Mouse (Mus musculus) hindbrain, embryonic 11.5 days (tissue): ENCODE measurements around the gene Nek6. TPM values are rescaled to one million over a fixed set of nuclear protein-coding genes. Genes with fewer than 3 reads are reported as not detected.

Source experiments
- ATAC-seq: fragments of 200-750 bp; cut with Nextera tagmentation; 2 replicates; pipeline ENCODE4 v1.8.0; 2017; ENCODE audit warnings: mild to moderate bottlenecking, moderate TSS enrichment, moderate library complexity; ENCODE audit not compliant: low FRiP score
- DNase-seq: peaks from one replicate; pipeline ENCODE4 v3.0.0-alpha.2; 2015; ENCODE audit warnings: low spot score
- H3K27ac ChIP-seq: fragments of 300-500 bp; sonication (generic); 2 replicates; pipeline ENCODE4 v1.5.1; 2014; ENCODE audit warnings: mild to moderate bottlenecking, low read depth, low read length
- H3K27me3 ChIP-seq: fragments of 300-500 bp; sonication (generic); 2 replicates; pipeline ENCODE4 v1.6.1; 2014; ENCODE audit warnings: mild to moderate bottlenecking, low read length, moderate library complexity, mixed read lengths; ENCODE audit not compliant: control insufficient read depth, insufficient read depth
- H3K36me3 ChIP-seq: fragments of 300-500 bp; sonication (generic); 2 replicates; pipeline ENCODE4 v1.6.1; 2014; ENCODE audit warnings: mild to moderate bottlenecking, low read length, moderate library complexity, mixed read lengths; ENCODE audit not compliant: control insufficient read depth, insufficient read depth
- H3K4me1 ChIP-seq: fragments of 300-500 bp; sonication (generic); replicated peaks from 2 replicates; pipeline ENCODE4 v1.6.1; 2014; ENCODE audit warnings: low read length, mixed read lengths; ENCODE audit not compliant: control insufficient read depth, insufficient read depth
- H3K4me2 ChIP-seq: fragments of 300-500 bp; sonication (generic); replicated peaks from 2 replicates; pipeline ENCODE4 v1.6.1; 2014; ENCODE audit warnings: mild to moderate bottlenecking, low read depth, low read length
- H3K4me3 ChIP-seq: fragments of 300-500 bp; sonication (generic); 2 replicates; pipeline ENCODE4 v1.5.1; 2014; ENCODE audit warnings: low read depth, low read length
- H3K9ac ChIP-seq: fragments of 300-500 bp; sonication (generic); 2 replicates; pipeline ENCODE4 v1.6.1; 2014; ENCODE audit warnings: low read depth, low read length
- H3K9me3 ChIP-seq: fragments of 300-500 bp; sonication (generic); 2 replicates; pipeline ENCODE4 v1.6.1; 2016; ENCODE audit warnings: low read length; ENCODE audit not compliant: control insufficient read depth
- WGBS: fragments of 180-500 bp; shearing (Covaris S2); extraction: QIAGEN DNeasy Blood & Tissue Kit; methylation state at CpG from one replicate; pipeline ENCODE4 v1.1.7; 2014; 5-methylcytosine and 5-hydroxymethylcytosine counted together
- polyA plus RNA-seq: library from polyadenylated mRNA; unstranded; fragments of >200 nt; fragmentation: Nextera tagmentation; extraction: Ambion mirVana; gene quantifications from 2 replicates; pipeline ENCODE4 v1.2.1, GENCODE M21; 2014

Gene Nek6
- polyA plus RNA-seq, 1 experiment from 2014 or later: 87.8 TPM

DNA sequence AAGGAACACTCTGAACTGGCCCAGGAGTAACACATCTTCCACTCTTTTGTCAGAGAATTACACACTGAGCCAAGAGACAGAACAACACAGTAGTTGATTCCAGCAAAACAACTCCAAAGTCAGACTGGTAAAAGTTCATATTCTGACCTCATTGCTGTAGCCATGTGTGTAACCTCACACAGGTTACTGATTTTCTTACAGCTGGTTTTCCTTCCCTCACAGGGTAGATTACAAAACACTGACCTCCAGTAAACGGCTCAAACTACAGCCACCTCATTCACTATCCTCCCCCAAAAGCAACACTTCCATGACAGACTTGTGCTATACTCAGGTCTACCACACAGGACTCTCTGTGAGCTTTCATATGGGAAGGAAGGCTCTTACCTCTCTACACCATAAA, 96.3 kb downstream of the Nek6 start:
- no peaks in the 10 kb centered on the region for H3K27me3 ChIP-seq
- ATAC-seq: no peak

DNA sequence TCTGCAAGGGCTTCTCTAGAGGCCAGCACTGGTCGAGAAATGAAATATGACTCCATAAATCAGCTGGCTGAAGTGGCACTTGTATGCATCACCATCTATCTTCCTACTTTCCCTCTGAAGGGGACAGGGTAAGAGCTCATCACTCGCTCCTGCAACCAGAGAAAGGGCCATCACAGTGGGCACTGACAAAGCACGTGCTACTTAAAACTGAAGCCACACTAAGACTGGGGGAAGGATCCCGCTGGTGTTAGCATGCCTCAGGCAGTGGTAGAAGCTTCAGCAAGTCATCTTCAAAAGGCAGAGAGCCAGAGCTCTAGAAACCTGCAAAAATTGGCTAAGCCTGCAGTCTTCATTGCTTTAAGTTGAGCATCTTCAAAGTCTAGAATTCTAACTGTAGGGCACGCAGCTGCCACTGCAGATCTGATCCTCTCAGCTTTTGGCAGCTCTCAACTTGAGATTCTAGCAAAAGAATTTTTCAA, 97.4 kb downstream of the Nek6 start:
- Histone ChIP-seq H3K27ac (0 out of 2 replicates have a peak overlapping the region, but pooled peaks have one; percentile 17), H3K4me3 (no peak overlapping the region), H3K4me1 (0 out of 2 replicates have a peak, but pooled peaks cover 2% of the 10 kb centered on the region), H3K36me3 (no peaks in the 10 kb centered on the region), H3K9me3 (no peaks in the 10 kb centered on the region), H3K4me2 (no peak overlapping the region), H3K9ac (no peak overlapping the region), H3K27me3 (no peaks in the 10 kb centered on the region)
- no peak for DNase-seq
- peak; percentile 65 for ATAC-seq
- WGBS: 80% methylated on average over 5 of the region's 5 CpGs

More for the DNA sequence above, 96.3 kb downstream of the Nek6 start:
- 96% methylated on average over 1 of the region's 1 CpGs for WGBS
- Histone ChIP-seq H3K9ac (no peak overlapping the region), H3K4me1 (0 out of 2 replicates have a peak, but pooled peaks cover 2% of the 10 kb centered on the region), H3K27ac (no peak overlapping the region), H3K36me3 (no peaks in the 10 kb centered on the region), H3K4me3 (no peak overlapping the region), H3K4me2 (no peak overlapping the region), H3K9me3 (no peaks in the 10 kb centered on the region)
- no peak for DNase-seq

DNA sequence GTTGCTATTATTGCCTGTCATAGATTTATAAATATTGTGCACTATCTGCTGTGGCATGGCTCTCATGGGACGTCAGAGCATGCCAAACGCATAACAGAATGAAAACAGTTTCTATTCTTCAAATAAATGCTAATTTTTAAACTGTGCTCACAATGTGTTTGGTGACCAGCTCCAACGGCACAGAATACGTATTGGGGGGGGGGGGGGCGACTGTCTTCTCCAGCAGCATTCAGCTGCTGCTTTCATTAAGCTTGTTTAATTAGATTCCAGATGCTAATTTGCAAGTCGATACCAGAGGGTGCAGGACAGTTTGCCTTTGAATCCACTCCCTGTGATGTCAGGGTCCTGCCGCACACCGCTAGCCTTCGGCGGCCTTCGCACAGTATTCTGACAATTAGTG, 97.9 kb downstream of the Nek6 start:
- 0 out of 2 replicates have a peak overlapping the region, but pooled peaks have one; percentile 17 for H3K27ac ChIP-seq
- no peaks in the 10 kb centered on the region for H3K27me3 ChIP-seq
- no peak overlapping the region for H3K4me3 ChIP-seq
- no peak overlapping the region for H3K4me2 ChIP-seq
- H3K9ac ChIP-seq: no peak overlapping the region
- DNase-seq (no peak), ATAC-seq (peak; percentile 71)
- WGBS: 71% methylated on average over 11 of the region's 11 CpGs
- H3K4me1 ChIP-seq: 0 out of 2 replicates have a peak, but pooled peaks cover 2% of the 10 kb centered on the region
- H3K9me3 ChIP-seq: no peaks in the 10 kb centered on the region
- H3K36me3 ChIP-seq: no peaks in the 10 kb centered on the region

DNA sequence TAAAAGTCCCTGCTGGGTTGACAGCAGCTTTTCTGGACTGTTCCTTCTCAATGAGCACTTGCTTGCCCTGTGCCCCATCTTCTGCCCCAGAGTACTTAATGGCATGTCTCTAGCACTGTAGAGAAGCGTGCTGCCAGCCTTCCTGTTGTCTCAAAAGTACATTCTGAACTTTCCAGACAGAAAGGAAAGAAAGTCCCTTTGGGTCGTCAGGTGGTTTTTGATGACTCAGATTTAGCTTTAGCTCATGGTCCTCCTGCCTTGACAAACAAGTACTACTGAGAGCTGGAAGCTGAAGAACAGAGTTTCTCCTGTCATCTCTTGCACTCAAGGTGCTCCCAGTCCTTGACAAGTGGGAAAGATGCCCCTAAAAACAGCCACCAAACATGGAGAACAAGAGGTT, 98.7 kb downstream of the Nek6 start:
- H3K4me3 ChIP-seq: no peak overlapping the region
- no peaks in the 10 kb centered on the region for H3K36me3 ChIP-seq
- 0 out of 2 replicates have a peak overlapping the region, but pooled peaks have one; percentile 17 for H3K27ac ChIP-seq
- DNase-seq (no peak), ATAC-seq (no peak)
- WGBS: 86% methylated on average over 2 of the region's 2 CpGs
- H3K9me3 ChIP-seq: no peaks in the 10 kb centered on the region
- H3K9ac ChIP-seq: no peak overlapping the region
- H3K4me2 ChIP-seq: no peak overlapping the region
- no peaks in the 10 kb centered on the region for H3K27me3 ChIP-seq
- 0 out of 2 replicates have a peak, but pooled peaks cover 2% of the 10 kb centered on the region for H3K4me1 ChIP-seq

DNA sequence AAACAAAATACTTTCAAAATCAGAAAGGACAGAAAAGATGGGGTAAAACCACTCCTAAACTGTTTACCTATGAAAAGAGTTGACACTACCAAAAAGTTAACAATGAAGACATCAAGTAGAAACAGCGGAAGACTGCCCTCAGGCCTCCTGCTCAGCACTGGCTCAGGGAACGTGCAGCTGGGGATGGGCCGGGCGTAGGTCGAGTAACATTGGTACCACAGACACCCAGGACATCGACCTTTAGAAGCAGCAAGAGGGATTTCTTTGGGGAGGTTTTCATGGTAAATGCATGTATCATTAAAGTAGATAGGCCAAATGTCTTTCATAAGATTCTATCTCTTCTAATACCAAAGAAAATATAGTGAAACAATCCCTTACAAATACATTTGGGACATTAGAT, 101.2 kb downstream of the Nek6 start:
- Histone ChIP-seq H3K27ac (no peak overlapping the region), H3K36me3 (no peaks in the 10 kb centered on the region), H3K4me2 (no peak overlapping the region), H3K9ac (no peak overlapping the region), H3K9me3 (no peaks in the 10 kb centered on the region), H3K4me1 (peaks cover 6% of the 10 kb centered on the region; the same call in 1 of the 2 replicates), H3K27me3 (no peaks in the 10 kb centered on the region), H3K4me3 (no peak overlapping the region)
- 82% methylated on average over 6 of the region's 6 CpGs for WGBS
- DNase-seq (no peak), ATAC-seq (no peak)

DNA sequence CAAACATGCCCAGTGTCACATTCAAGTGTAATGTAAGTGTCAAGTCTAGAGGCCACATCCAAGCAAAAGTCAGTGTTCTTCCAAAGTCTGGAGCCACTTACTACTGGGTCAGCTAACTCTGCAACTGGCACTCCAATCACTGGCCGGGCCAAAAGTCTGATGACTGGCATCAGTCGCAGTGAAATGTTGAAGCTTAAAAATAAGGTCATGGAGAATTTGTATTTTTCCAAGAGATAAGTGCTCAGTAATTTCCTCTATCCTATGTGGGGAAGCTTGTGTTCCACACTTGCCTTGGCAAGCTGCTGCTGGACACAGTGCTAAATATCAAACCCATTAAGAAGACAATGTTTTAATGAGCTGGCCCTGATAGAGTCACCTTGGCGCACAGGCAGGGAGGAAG, 102.1 kb downstream of the Nek6 start:
- Histone ChIP-seq H3K4me3 (no peak overlapping the region), H3K9ac (no peak overlapping the region), H3K27me3 (no peaks in the 10 kb centered on the region), H3K9me3 (no peaks in the 10 kb centered on the region), H3K4me2 (no peak overlapping the region), H3K4me1 (peaks cover 6% of the 10 kb centered on the region; the same call in 1 of the 2 replicates), H3K27ac (no peak overlapping the region), H3K36me3 (no peaks in the 10 kb centered on the region)
- 93% methylated on average over 3 of the region's 3 CpGs for WGBS
- DNase-seq (no peak), ATAC-seq (no peak)

DNA sequence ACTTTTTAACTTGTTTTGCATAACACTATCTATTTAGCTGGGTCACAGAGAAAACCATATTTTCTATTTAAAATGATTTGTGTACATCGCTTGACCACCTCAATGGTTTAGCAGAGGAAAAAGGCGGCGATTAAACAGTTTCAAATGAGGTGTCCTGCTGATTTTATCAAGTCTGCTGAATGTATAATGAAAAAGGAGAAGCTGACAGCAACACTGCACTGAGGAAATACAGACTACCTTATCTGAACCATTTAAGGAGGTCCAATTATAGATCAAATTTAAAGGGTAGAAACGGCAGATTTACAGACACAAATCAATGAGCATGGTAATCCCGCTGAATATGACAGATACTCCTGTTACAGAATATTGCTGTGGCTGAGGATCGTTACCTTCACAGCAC, 103.0 kb downstream of the Nek6 start:
- Histone ChIP-seq H3K36me3 (no peaks in the 10 kb centered on the region), H3K4me3 (no peak overlapping the region), H3K9me3 (no peaks in the 10 kb centered on the region), H3K27ac (0 out of 2 replicates have a peak overlapping the region, but pooled peaks have one; percentile 59), H3K9ac (0 out of 2 replicates have a peak overlapping the region, but pooled peaks have one; percentile 12), H3K4me1 (peaks cover 6% of the 10 kb centered on the region; the same call in 1 of the 2 replicates), H3K27me3 (no peaks in the 10 kb centered on the region), H3K4me2 (no peak overlapping the region)
- WGBS: 77% methylated on average over 6 of the region's 6 CpGs
- ATAC-seq (no peak), DNase-seq (no peak)

DNA sequence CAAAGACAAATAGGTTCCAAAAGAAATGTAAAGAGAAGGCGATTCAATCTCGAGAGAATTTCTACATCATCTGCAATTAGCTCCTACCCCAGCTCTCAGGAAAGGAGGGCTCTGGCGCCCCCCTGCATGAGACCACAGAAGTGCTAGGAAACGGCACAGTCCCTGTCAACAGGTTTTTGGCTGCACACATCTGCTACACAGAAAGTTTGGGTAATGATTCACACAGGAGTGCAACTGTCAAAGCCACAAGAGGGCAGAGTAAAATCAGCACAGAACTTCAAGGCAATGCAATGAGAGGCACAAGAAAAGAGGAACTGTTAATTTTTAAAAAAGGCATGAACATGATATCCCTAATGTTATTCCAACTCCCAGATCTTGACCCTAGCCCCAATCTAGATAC, 104.6 kb downstream of the Nek6 start:
- Histone ChIP-seq H3K9me3 (no peaks in the 10 kb centered on the region), H3K27ac (no peak overlapping the region), H3K4me2 (no peak overlapping the region), H3K4me1 (peaks cover 4% of the 10 kb centered on the region; the same call in 1 of the 2 replicates), H3K4me3 (no peak overlapping the region), H3K27me3 (no peaks in the 10 kb centered on the region), H3K9ac (no peak overlapping the region), H3K36me3 (no peaks in the 10 kb centered on the region)
- ATAC-seq (no peak), DNase-seq (no peak)
- 63% methylated on average over 4 of the region's 4 CpGs for WGBS
